Mouse (Mus musculus) G1E (cell line): Measurements from ENCODE around the gene Snrnp25.

Source experiments
- CTCF ChIP-seq: IDR thresholded peaks from 2 replicates; pipeline ENCODE4 v1.5.1; 2012; ENCODE audit warnings: low read depth, low read length, inconsistent platforms, mixed read lengths
- TAL1 ChIP-seq: conservative IDR thresholded peaks from 2 replicates; pipeline ENCODE4 v1.6.1; 2012; ENCODE audit warnings: low read depth, low read length, inconsistent platforms, mixed read lengths

- TF ChIP-seq CTCF (no peak), TAL1 (no peak)
These were observed 22.3 kb downstream of the Snrnp25 start for GRCm38 (mm10) chr11:32227555-32227954.
